Mouse (Mus musculus): Measurements from ENCODE around the gene Stub1.

DNA sequence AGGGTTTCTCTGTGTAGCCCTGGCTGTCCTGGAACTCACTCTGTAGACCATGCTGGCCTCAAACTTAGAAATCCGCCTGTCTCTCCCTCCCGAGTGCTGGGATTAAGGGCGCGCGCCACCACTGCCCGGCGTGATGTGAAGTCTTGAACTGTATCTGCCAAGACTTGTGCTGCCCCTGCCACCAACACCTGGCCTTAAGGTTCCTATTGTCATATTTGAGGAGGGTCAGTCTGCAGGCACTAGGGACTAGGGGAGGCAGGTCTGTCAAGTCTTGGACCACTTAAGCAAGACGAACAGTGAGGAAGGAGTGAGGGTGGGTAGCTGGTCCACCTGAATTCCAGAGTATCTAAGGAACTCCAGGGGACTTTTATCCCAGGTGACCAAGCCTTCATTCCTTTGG is 36.3 kb upstream of the Stub1 start:
- TF ChIP-seq CTCF (IDR thresholded peaks at IDR 0.05; ENCODE audit: control insufficient read depth, insufficient read depth, low read length) (no peak), POLR2A (IDR thresholded peaks at IDR 0.05; ENCODE audit: borderline replicate concordance, control insufficient read depth, low read depth, low read length) (no peak)

All from bone marrow, adult 2 months (tissue).